ENCODE assay signal across 8 mouse cellular contexts in genomic region chr7:123083441-123084123, GRCm38 (mm10). TPM values are rescaled to one million over a fixed set of nuclear protein-coding genes. Genes with fewer than 3 reads are reported as not detected.
A peak's percentile ranks its signal among the peaks of the same experiment; 100 is the strongest.
DNase-seq lines count a peak whose midpoint lies in the region; ATAC-seq and TF ChIP-seq lines count a peak whose summit lies in the region.

No protein-coding gene starts in this region.

- H3K4me3 ChIP-seq in kidney, postnatal 0 days (replicated peaks; ENCODE audit: low read depth, low read length) = no peak overlapping the region
- no peak overlapping the region for H3K4me3 ChIP-seq in forebrain, embryonic 16.5 days (replicated peaks; ENCODE audit: low read length)
- no peak overlapping the region for H3K4me3 ChIP-seq in midbrain, embryonic 11.5 days (ENCODE audit: low read depth, low read length)

- no peak for TF ChIP-seq POLR2A in brain, embryonic 14.5 days (IDR thresholded peaks at IDR 0.05; ENCODE audit: borderline replicate concordance, extremely low read depth, insufficient read depth, insufficient read length, poor library complexity, severe bottlenecking)

- H3K36me3 ChIP-seq in kidney, postnatal 0 days (ENCODE audit: insufficient read depth, low read length) = no peaks in the 10 kb centered on the region
- no peaks in the 10 kb centered on the region for H3K36me3 ChIP-seq in forebrain, embryonic 16.5 days (ENCODE audit: control insufficient read depth, insufficient read depth)
- H3K36me3 ChIP-seq in midbrain, embryonic 11.5 days (ENCODE audit: control insufficient read depth, insufficient read depth, low read length) = no peaks in the 10 kb centered on the region

- H3K27me3 ChIP-seq in kidney, postnatal 0 days (ENCODE audit: insufficient read depth, low read length) = no peaks in the 10 kb centered on the region
- H3K27me3 ChIP-seq in forebrain, embryonic 16.5 days (replicated peaks; ENCODE audit: control insufficient read depth, insufficient read depth, low read length) = no peaks in the 10 kb centered on the region
- no peaks in the 10 kb centered on the region for H3K27me3 ChIP-seq in midbrain, embryonic 11.5 days (ENCODE audit: control insufficient read depth, insufficient read depth, low read length)

- H3K9me3 ChIP-seq in kidney, postnatal 0 days (replicated peaks; ENCODE audit: low read length) = no peaks in the 10 kb centered on the region
- H3K9me3 ChIP-seq in forebrain, embryonic 16.5 days (ENCODE audit: control insufficient read depth, low read length) = no peaks in the 10 kb centered on the region
- no peaks in the 10 kb centered on the region for H3K9me3 ChIP-seq in midbrain, embryonic 11.5 days (ENCODE audit: control insufficient read depth, low read length)

- no peak overlapping the region for H3K9ac ChIP-seq in kidney, postnatal 0 days (ENCODE audit: low read depth, low read length)
- H3K9ac ChIP-seq in forebrain, embryonic 16.5 days (replicated peaks; ENCODE audit: low read depth, low read length) = no peak overlapping the region; the same call in 1 of the 2 replicates
- no peak overlapping the region; the same call in 1 of the 2 replicates for H3K9ac ChIP-seq in midbrain, embryonic 11.5 days (ENCODE audit: low read length)

- 0 out of 2 replicates have a peak overlapping the region, but pooled peaks have one; percentile 19 for H3K27ac ChIP-seq in kidney, postnatal 0 days
- peak overlapping the region; percentile 90 for H3K27ac ChIP-seq in forebrain, embryonic 16.5 days (ENCODE audit: low read length)
- H3K27ac ChIP-seq in midbrain, embryonic 11.5 days (ENCODE audit: low read depth, low read length) = no peak overlapping the region

- no peak overlapping the region for H3K4me2 ChIP-seq in kidney, postnatal 0 days (ENCODE audit: low read length)
- H3K4me2 ChIP-seq in forebrain, embryonic 16.5 days (ENCODE audit: low read length) = peak overlapping the region; percentile 67
- H3K4me2 ChIP-seq in midbrain, embryonic 11.5 days = no peak overlapping the region; the same call in 1 of the 2 replicates

- 16% methylated on average over 12 of the region's 12 CpGs for WGBS in kidney, postnatal 0 days
- 17% methylated on average over 12 of the region's 12 CpGs for WGBS in forebrain, embryonic 16.5 days
- 46% methylated on average over 12 of the region's 12 CpGs for WGBS in midbrain, embryonic 11.5 days

- no peak; the same call in 1 of the 2 replicates for TF ChIP-seq CTCF in kidney, postnatal 0 days (IDR thresholded peaks at IDR 0.05; ENCODE audit: low read depth)
- TF ChIP-seq CTCF in brain, embryonic 14.5 days (IDR thresholded peaks at IDR 0.05; ENCODE audit: borderline replicate concordance, extremely low read depth, insufficient read depth, insufficient read length) = no peak

- ATAC-seq in kidney, postnatal 0 days (replicated peaks; ENCODE audit: low FRiP score, low read depth) = 0 out of 2 replicates have a peak, but pooled peaks have one; percentile 38
- peak; percentile 35 for ATAC-seq in forebrain, embryonic 16.5 days
- peak; percentile 15; the same call in 1 of the 2 replicates for ATAC-seq in midbrain, embryonic 11.5 days (ENCODE audit: low FRiP score)
- ATAC-seq in inflammation-experienced regulatory T-cells, adult 6 months = no peak

- no peaks in the 10 kb centered on the region; the same call in 1 of the 2 replicates for H3K4me1 ChIP-seq in kidney, postnatal 0 days (replicated peaks; ENCODE audit: insufficient read depth, low read length)
- peaks cover 27% of the 10 kb centered on the region for H3K4me1 ChIP-seq in forebrain, embryonic 16.5 days (replicated peaks; ENCODE audit: control insufficient read depth, insufficient read depth, low read length)
- H3K4me1 ChIP-seq in midbrain, embryonic 11.5 days (ENCODE audit: control insufficient read depth, insufficient read depth, low read length) = peaks cover 17% of the 10 kb centered on the region

- DNase-seq in kidney, postnatal 0 days (ENCODE audit: low spot score) = peak; percentile 22
- DNase-seq in kidney, postnatal 10 days = no peak
- DNase-seq in brain, embryonic 14.5 days (ENCODE audit: low read depth) = peak; percentile 47
- peak; percentile 83 for DNase-seq in midbrain, embryonic 11.5 days (ENCODE audit: low spot score, missing footprints)
- DNase-seq in urinary bladder, postnatal 36 days (ENCODE audit: low spot score in 2 of 2) = no peak
- DNase-seq in kidney, adult 11 months = no peak

RNA-seq across cellular contexts. Expression of gene Tnrc6a, which starts 40.1 kb away (rescaled TPM):
- polyA plus RNA-seq in kidney, postnatal 0 days (2015; fragmentation: Nextera tagmentation; extraction: Ambion mirVana) = 51.3 and 58.0 TPM in 2 replicates
- 78.8 and 88.9 TPM in 2 replicates for polyA plus RNA-seq in brain, embryonic 14.5 days (2012; rRNA removed)
- polyA plus RNA-seq in forebrain, embryonic 16.5 days (2015; fragmentation: Nextera tagmentation; extraction: Ambion mirVana) = 35.8 and 37.3 TPM in 2 replicates
- 44.7 and 57.8 TPM in 2 replicates for polyA plus RNA-seq in midbrain, embryonic 11.5 days (2014; fragmentation: Nextera tagmentation; extraction: Ambion mirVana)
- polyA plus RNA-seq in inflammation-experienced regulatory T-cells, adult 6 months (2017; shearing (Covaris generic)) = 100 to 1,000 TPM in 1 of 3 experiments, 10 to 100 TPM in 2; 63.0 to 158 (median 70.6) TPM

Comparison
In these comparisons a context has a peak if more than half of its experiments do, and no peak if none do; other contexts are left out.
1. DNase-seq: peak in kidney, postnatal 0 days (single experiment), brain, embryonic 14.5 days (single experiment) and midbrain, embryonic 11.5 days (single experiment); none in kidney, postnatal 10 days (single experiment), urinary bladder, postnatal 36 days (0 of 2) and kidney, adult 11 months (single experiment).